Mouse (Mus musculus) liver, adult 2 months (tissue): ENCODE results near the gene Trim65.

Source experiments
- CTCF ChIP-seq: fragments of 200-500 bp; IDR thresholded peaks from 2 replicates; pipeline ENCODE4 v1.5.1; 2011; ENCODE audit warnings: low read depth, low read length, control low read depth
- POLR2A ChIP-seq: fragments of 200-500 bp; IDR thresholded peaks from 2 replicates; pipeline ENCODE4 v1.6.1; 2011; ENCODE audit warnings: low read length, control low read depth; ENCODE audit not compliant: insufficient read depth; ENCODE audit errors: extremely low read depth

- TF ChIP-seq CTCF = no peak
- TF ChIP-seq POLR2A = no peak
Measured at GRCm38 (mm10) chr11:116131349-116132170, 632 bp upstream of the Trim65 start.
